Mouse (Mus musculus) liver, embryonic 12.5 days (tissue): ENCODE measurements around the gene Gm10181. TPM values are rescaled to one million over a fixed set of nuclear protein-coding genes. Genes with fewer than 3 reads are reported as not detected.
"Not testable (repeated sequence)": the region's sequence is repeated elsewhere in the genome, so short reads cannot be mapped to it uniquely, and the experiment has no call there.

Source experiments
- ATAC-seq: fragments of 200-750 bp; cut with Nextera tagmentation; 2 replicates; pipeline ENCODE4 v1.8.0; 2017; ENCODE audit warnings: moderate number of reproducible peaks, mild to moderate bottlenecking, moderate library complexity
- H3K27ac ChIP-seq: fragments of 300-500 bp; sonication (generic); 2 replicates; pipeline ENCODE4 v1.5.1; 2016; ENCODE audit warnings: mild to moderate bottlenecking
- H3K27me3 ChIP-seq: fragments of 300-500 bp; sonication (generic); replicated peaks from 2 replicates; pipeline ENCODE4 v1.6.1; 2016; ENCODE audit warnings: mild to moderate bottlenecking, moderate library complexity
- H3K36me3 ChIP-seq: fragments of 300-500 bp; sonication (generic); 2 replicates; pipeline ENCODE4 v1.6.1; 2016; ENCODE audit warnings: mild to moderate bottlenecking, moderate library complexity
- H3K4me1 ChIP-seq: fragments of 300-500 bp; sonication (generic); 2 replicates; pipeline ENCODE4 v1.6.1; 2016
- H3K4me2 ChIP-seq: fragments of 300-500 bp; sonication (generic); 2 replicates; pipeline ENCODE4 v1.6.1; 2016; ENCODE audit warnings: mild to moderate bottlenecking, moderate library complexity
- H3K4me3 ChIP-seq: fragments of 300-500 bp; sonication (generic); 2 replicates; pipeline ENCODE4 v1.5.1; 2016; ENCODE audit warnings: mild to moderate bottlenecking, moderate library complexity
- H3K9ac ChIP-seq: fragments of 300-500 bp; sonication (generic); 2 replicates; pipeline ENCODE4 v1.6.1; 2016; ENCODE audit warnings: mild to moderate bottlenecking, moderate library complexity
- H3K9me3 ChIP-seq: fragments of 300-500 bp; sonication (generic); replicated peaks from 2 replicates; pipeline ENCODE4 v1.6.1; 2016; ENCODE audit warnings: mild to moderate bottlenecking, moderate library complexity
- WGBS: fragments of 180-500 bp; shearing (Covaris S2); methylation state at CpG from one replicate; pipeline ENCODE4 v1.1.7; 2016; ENCODE audit not compliant: insufficient replicate concordance; 5-methylcytosine and 5-hydroxymethylcytosine counted together
- polyA plus RNA-seq: library from polyadenylated mRNA; unstranded; fragments of >200 nt; fragmentation: Nextera tagmentation; extraction: Ambion mirVana; gene quantifications from 2 replicates; pipeline ENCODE4 v1.2.1, GENCODE M21; 2016

Gene Gm10181
- polyA plus RNA-seq, 1 experiment from 2014 or later, result not detected

DNA sequence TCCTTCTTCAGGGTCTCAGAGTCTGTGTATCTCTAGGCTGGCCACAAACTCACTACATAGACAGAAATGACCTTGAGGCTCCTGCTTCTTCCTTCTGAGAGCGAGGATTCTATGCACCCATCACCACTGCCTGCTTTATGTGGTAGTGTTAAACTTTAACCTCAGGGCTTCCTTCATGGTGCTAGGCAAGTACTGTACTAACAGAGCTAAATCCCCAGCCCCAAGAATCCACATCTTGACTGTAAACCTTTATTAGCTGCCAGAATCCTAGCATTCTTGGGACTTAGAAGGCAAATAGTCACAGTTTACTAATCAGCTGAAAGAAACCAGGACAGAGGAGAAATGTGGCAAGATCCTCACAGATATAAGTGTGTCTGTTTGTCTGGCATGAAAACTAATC, 1.6 kb downstream of the Gm10181 start:
- Histone ChIP-seq H3K36me3 (no peaks in the 10 kb centered on the region), H3K9ac (no peak overlapping the region), H3K4me3 (no peak overlapping the region), H3K4me1 (no peaks in the 10 kb centered on the region), H3K27me3 (no peaks in the 10 kb centered on the region), H3K27ac (no peak overlapping the region), H3K9me3 (no peaks in the 10 kb centered on the region), H3K4me2 (no peak overlapping the region)
- no peak for ATAC-seq
- 46% methylated on average over 1 of the region's 1 CpGs for WGBS

DNA sequence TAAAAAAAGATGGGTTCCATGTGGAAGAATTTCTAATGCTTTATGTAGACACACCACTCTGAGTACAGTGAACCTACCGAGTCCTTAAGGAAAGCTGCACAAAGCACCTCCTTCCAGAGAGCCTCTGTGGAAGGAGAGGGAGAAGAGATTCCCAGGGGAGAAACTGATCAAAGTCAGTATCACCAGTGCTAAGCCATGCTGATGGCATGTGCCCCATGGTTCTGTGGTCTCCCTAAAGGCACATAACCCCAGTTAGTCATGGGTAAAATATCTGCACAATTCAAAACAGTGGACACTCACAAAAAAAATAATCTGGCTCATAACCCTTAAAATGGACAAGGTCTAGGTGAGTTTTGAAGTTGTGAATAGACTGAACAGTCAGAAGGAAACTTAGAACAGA, 13.7 kb downstream of the Gm10181 start:
- Histone ChIP-seq H3K9ac (no peak overlapping the region), H3K4me3 (no peak overlapping the region), H3K9me3 (no peaks in the 10 kb centered on the region), H3K27me3 (no peaks in the 10 kb centered on the region), H3K4me2 (no peak overlapping the region), H3K36me3 (peaks cover 28% of the 10 kb centered on the region), H3K27ac (no peak overlapping the region), H3K4me1 (no peaks in the 10 kb centered on the region)
- ATAC-seq, result no peak
- WGBS, result 97% methylated on average over 1 of the region's 1 CpGs

DNA sequence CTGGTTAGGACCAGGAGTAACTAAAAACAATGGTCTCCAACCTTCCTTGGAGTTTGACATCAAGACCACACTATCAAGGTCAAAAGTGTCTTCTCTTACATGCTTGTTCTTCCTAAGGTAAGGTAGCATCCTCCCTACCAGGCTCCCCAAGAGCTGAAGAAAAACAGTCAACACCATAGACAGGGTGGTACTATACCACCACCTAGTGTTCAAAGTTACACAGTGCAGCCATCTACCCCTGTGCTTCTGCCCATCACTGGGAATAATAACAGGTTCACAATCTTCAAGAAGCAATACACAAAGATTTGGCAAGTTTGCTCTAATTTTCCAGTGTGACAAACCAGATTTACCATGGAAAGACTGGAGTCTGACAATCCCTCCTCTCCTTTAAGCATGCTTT, 15.4 kb downstream of the Gm10181 start:
- no peak overlapping the region for H3K27ac ChIP-seq
- H3K36me3 ChIP-seq, result peaks cover 41% of the 10 kb centered on the region
- no peak overlapping the region for H3K9ac ChIP-seq
- H3K9me3 ChIP-seq, result no peaks in the 10 kb centered on the region
- ATAC-seq, result no peak
- H3K27me3 ChIP-seq, result no peaks in the 10 kb centered on the region
- no peak overlapping the region for H3K4me3 ChIP-seq
- no peaks in the 10 kb centered on the region for H3K4me1 ChIP-seq
- no peak overlapping the region for H3K4me2 ChIP-seq

DNA sequence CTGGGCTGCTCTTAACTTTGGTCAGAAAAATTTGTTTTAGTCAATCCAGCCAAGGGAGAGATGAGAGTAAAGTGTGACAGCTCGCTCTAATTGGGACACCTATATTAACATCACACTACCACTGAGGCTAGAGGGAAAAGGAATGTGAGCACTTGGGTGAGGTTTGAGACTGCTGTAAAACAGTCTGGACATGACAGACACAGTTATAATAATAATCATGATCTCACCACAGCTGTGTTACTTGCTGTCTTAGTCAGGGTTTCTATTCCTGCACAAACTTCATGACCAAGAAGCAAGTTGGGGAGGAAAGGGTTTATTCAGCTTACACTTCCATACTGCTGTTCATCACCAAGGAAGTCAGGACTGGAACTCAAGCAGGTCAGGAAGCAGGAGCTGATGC, 34.4 kb downstream of the Gm10181 start:
- not testable (repeated sequence) for H3K9ac ChIP-seq, H3K4me3 ChIP-seq, ATAC-seq, H3K4me2 ChIP-seq, H3K9me3 ChIP-seq, H3K27ac ChIP-seq, H3K4me1 ChIP-seq, H3K27me3 ChIP-seq
- peaks cover 49% of the 10 kb centered on the region for H3K36me3 ChIP-seq
- 96% methylated on average over 1 of the region's 1 CpGs for WGBS

- Histone ChIP-seq H3K4me2 (no peak overlapping the region), H3K36me3 (peaks cover 47% of the 10 kb centered on the region), H3K9ac (no peak overlapping the region), H3K4me3 (no peak overlapping the region), H3K27ac (no peak overlapping the region), H3K27me3 (no peaks in the 10 kb centered on the region), H3K4me1 (peaks cover 5% of the 10 kb centered on the region), H3K9me3 (no peaks in the 10 kb centered on the region)
- no peak for ATAC-seq
- WGBS, result 43% methylated on average over 2 of the region's 2 CpGs
These were observed 34.8 kb downstream of the Gm10181 start for GRCm38 (mm10) chr9:25124048-25124447.

- no peak for ATAC-seq
- Histone ChIP-seq H3K36me3 (peaks cover 22% of the 10 kb centered on the region), H3K27ac (no peak overlapping the region), H3K4me3 (no peak overlapping the region), H3K4me2 (no peak overlapping the region), H3K4me1 (0 out of 2 replicates have a peak, but pooled peaks cover 9% of the 10 kb centered on the region), H3K9ac (no peak overlapping the region), H3K27me3 (no peaks in the 10 kb centered on the region), H3K9me3 (no peaks in the 10 kb centered on the region)
These were observed 43.0 kb downstream of the Gm10181 start for GRCm38 (mm10) chr9:25132253-25132652.

GRCm38 (mm10) chr9:25132920-25133319, 43.7 kb downstream of the Gm10181 start:
- Histone ChIP-seq H3K4me3 (no peak overlapping the region), H3K9me3 (no peaks in the 10 kb centered on the region), H3K4me1 (peaks cover 11% of the 10 kb centered on the region; the same call in 1 of the 2 replicates), H3K27me3 (no peaks in the 10 kb centered on the region), H3K9ac (no peak overlapping the region), H3K36me3 (peaks cover 22% of the 10 kb centered on the region), H3K27ac (no peak overlapping the region), H3K4me2 (no peak overlapping the region)
- WGBS, result 45% methylated on average over 4 of the region's 4 CpGs
- ATAC-seq, result no peak

DNA sequence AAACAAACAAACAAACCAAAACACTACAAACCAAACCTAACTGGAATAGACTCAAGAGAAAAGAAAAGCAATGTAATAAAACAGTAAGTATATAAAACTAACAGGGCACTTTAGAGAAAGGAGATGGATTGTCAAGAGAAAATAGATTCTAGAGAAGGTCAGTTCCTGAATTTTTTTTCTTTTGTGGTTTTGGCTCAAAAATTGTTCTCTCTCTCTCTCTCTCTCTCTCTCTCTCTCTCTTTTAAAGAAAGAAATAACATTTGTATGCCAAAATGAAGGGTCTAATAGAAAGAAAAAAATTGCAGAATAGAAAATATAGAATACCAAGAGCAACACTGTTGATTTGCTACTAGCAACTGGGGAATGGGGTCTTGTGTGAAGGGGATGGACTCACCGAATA, 49.7 kb downstream of the Gm10181 start:
- ATAC-seq, result no peak
- Histone ChIP-seq H3K9ac (no peak overlapping the region), H3K27ac (no peak overlapping the region), H3K9me3 (no peaks in the 10 kb centered on the region), H3K4me1 (peaks cover 28% of the 10 kb centered on the region), H3K36me3 (no peaks in the 10 kb centered on the region), H3K4me2 (no peak overlapping the region), H3K4me3 (no peak overlapping the region), H3K27me3 (no peaks in the 10 kb centered on the region)
- 86% methylated on average over 1 of the region's 1 CpGs for WGBS

Other genes with a start within 250 kb of the Gm10181 start
- 24.7 and 24.9 TPM in 2 replicates for gene Herpud2, start 62.4 kb downstream of the Gm10181 start, polyA plus RNA-seq
- 137 TPM in 2 replicates for gene Sept7, start 163.0 kb downstream of the Gm10181 start, polyA plus RNA-seq